Mouse (Mus musculus) frontal cortex, adult (tissue): ENCODE measurements at regions not wholly inside any gene's neighbourhood (a gene's known extent, or its start where the extent isn't known, plus 50 kb on each side); places are given as distances from the start of the nearest gene placed in this dataset.

Source experiments
- ATAC-seq: cut with Nextera tagmentation; 2 replicates; pipeline ENCODE4 v1.9.2; 2017; ENCODE audit warnings: mild to moderate bottlenecking, moderate library complexity, mixed read lengths; ENCODE audit not compliant: low TSS enrichment

DNA sequence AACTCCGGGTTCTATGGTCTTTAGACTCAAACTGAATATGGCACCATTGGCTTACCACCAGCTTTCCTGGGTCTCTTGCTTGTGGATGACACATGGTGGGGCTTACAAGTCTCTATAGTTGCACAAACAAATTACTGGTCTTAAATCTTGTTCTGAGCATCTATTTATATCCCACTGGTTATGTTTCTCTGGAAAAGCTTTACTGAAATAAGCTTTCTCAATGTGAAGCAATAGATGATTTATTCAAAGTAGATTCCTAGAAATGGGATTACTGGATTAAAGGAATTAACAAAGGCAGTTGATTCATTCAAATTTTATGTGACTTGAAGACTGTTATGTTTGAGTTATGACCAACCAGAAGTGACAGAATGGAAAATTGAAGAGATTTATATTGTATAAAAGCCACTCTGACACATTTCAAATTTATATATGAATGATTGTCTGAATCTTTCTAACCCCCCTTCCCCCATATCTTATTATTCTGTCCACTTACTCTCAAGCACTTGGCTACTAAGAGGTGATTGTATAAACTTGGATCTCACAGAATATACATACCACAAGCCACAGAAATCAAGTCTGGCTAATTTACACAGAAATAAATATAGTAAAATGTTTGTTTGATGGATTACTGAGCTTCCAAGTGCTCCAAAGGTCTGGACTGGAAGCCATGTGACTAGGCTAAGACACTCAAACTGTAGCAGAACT, 113.4 kb upstream of the C1qtnf3 start:
- ATAC-seq = no peak

- ATAC-seq = peak; percentile 99
Observed at GRCm38 (mm10) chr15:10840621-10841034, 111.5 kb upstream of the C1qtnf3 start.

DNA sequence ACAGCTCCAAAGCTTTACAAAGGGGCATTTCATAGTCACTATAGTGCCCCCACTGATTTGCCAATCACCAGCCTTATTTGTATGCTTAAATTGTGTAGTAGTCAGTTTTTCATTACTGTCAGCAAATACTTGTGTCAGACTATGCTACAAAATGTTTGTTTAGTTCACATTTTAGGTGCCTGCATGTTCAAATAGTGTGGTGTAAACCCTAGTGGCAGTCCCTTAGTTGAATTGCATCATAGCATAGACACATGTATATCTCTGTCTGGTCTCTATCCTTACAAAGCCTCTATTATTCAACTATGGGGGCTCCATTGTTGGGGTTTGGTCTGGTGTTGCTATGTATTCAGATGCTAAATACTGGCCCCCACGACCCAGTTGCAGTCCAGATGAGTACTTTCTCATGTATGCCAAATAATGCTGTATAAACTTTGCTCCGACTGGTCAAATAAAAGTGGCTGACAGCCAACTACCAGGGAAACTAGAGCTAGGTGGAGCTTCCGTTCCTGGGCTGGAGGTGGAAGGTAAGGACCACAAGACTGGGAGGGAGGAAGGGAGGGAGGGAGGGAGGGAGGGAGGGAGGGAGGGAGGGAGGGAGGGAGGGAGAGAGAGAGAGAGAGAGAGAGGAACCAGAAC, 109.0 kb upstream of the C1qtnf3 start:
- ATAC-seq = no peak

GRCm38 (mm10) chr15:10846722-10847121, 105.4 kb upstream of the C1qtnf3 start:
- ATAC-seq = no peak

DNA sequence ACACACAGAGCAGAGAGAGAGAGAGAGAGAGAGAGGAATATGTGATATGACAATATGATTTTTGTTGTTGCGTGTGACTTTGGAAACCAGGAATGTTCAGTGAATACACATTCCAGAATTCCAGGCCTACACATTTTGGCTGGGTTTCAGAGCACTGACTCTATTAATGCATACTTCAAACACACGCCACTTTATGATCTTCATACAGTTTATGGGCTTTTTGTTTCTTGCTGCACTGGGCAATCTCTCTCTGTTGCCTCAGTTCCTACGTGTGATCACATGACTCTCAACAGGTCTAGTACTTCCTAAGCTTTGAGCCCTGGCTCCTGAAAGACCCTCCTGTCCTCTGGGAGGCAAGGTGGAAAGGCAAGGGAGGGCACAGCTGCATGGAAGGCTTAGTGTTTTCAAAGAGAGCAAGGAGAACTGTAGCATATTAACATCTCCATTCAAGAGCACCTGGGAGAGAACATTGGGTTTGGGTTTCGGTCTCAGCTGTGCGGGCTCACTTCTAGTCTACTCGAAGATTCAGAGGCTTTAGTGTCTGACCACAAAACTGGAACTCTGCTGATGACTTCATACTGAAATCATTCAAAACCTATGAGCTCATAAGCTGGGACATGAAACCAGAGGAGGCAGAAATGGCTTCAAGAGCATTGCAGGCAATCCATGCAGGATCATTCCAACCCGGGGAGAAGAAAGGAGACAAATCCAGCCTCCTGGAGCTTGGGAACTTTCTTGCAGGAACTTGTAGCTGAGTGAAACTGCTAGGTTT, 87.9 kb upstream of the C1qtnf3 start:
- no peak for ATAC-seq

DNA sequence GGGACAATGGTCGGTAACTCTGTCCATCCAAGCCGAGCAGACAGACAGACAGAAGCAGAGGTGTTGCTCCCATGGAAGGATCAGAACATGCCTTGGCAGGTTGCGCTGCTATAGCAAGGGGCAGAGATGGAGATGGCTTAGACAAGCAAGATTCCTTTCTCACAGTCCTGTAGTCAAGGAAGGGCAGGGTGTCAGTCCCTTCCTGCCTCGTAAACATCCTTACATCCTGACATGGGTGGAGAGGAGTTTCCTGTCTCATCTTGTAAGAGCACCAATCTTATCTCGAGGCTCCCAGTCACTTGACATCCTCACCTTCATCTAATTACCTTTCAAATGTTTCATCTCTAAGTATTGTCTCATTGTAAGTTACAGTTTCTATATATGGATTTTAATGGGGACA, 87.0 kb upstream of the C1qtnf3 start:
- no peak for ATAC-seq

DNA sequence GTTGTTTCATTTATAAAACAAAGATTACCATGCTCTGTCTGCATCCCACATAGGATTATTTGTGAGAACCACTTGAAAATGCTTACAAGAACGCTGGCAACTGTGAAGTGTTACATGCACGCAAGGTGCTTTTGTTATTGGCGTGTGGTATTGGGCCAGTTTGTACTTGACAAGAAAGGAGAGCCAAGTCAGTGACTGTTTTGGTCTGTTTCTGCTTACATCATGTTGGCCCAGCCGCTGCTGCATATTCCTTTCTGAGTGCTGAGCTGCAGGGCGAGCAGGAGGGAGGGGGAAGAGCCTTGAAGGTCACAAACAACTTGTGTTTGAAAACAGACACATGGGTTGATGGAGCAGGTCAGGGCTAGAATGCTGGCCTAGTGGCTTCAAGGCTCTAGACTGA, 85.3 kb upstream of the C1qtnf3 start:
- ATAC-seq = peak; percentile 62; the same call in 1 of the 2 replicates

DNA sequence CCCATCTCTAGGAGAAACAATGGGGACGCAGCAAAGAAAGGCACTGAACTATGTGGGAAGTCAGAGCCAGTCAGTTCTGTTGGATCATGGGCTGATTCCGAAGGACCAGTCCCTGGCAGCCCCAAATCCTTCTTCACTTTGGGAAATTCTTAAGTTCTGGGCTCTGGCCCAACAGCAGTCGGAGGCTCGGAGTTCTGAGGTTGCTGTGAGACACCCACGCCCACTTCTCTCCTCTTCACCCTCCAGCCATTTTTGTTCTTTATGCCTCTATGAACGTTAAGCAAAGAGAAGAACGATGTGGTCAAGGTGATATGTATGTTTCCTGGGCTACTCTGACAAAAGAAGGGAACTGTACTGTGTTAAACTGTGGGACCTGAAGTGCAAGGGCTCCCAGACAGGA, 84.0 kb upstream of the C1qtnf3 start:
- ATAC-seq = peak; percentile 62

DNA sequence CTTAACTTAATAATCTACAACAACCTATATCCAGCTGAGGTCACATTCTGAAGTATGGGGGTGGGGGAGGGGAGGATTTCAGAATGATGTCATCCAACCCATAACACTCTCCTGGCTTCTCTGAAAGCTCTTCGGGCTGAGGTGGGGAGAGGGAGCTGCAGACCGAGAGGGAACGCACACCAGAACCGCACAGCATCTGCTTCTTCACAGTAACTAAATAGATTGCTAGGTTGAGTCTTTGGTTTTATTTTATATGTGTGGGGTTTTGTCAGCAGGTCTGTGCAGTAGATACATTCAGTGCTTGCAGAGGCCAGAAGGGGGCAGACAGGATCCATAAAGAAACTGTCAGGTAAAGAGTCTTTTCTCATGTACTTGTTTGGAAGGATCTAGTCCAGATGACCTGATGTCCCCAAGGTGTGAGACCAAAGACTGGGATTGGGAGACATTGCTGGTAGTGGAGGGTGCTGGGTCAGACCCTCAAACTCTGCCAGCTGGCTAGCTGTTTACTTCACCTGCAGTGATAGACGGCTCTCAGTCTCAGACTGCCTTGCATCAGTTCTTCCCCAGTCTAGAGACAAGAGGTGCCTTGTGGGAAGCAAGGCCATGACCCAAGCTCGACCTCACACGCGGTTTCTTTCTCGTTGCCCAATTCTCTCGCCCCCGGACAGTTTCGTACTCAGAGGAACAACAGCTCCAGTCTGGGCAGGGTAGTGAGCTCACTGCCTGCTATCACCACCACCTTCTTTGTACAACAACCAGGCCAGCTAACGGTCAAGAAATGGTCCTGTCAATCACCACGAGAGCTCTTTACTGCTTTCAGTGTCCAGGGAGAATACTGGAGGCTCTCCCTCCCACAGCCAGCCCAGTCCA, 83.2 kb upstream of the C1qtnf3 start:
- ATAC-seq = peak; percentile 60

GRCm38 (mm10) chr15:10869879-10870278, 82.3 kb upstream of the C1qtnf3 start:
- no peak for ATAC-seq

GRCm38 (mm10) chr15:10872322-10872967, 79.7 kb upstream of the C1qtnf3 start:
- ATAC-seq = no peak

GRCm38 (mm10) chr15:10876328-10876727, 75.8 kb upstream of the C1qtnf3 start:
- ATAC-seq = no peak

- no peak for ATAC-seq
Observed at GRCm38 (mm10) chr15:10881726-10882125, 70.4 kb upstream of the C1qtnf3 start.

DNA sequence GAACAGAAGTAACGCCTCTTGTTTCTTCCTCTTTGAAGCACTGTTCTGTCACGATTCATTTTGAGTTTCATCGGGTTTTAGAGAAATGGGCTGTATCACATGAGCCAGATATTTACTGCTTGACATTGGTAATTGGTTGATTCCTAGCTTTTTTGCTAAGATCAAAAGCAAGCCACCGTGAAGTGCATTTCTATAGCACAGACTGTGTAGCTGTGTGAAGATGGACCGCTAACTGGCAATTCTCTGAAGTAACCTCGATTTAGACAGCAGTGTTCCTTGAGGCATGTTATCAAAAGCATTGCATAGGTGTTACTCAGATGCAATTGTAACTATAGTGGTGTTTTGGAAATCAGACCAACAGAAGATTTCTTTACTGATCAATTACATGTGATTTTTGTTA, 64.1 kb upstream of the C1qtnf3 start:
- no peak for ATAC-seq

DNA sequence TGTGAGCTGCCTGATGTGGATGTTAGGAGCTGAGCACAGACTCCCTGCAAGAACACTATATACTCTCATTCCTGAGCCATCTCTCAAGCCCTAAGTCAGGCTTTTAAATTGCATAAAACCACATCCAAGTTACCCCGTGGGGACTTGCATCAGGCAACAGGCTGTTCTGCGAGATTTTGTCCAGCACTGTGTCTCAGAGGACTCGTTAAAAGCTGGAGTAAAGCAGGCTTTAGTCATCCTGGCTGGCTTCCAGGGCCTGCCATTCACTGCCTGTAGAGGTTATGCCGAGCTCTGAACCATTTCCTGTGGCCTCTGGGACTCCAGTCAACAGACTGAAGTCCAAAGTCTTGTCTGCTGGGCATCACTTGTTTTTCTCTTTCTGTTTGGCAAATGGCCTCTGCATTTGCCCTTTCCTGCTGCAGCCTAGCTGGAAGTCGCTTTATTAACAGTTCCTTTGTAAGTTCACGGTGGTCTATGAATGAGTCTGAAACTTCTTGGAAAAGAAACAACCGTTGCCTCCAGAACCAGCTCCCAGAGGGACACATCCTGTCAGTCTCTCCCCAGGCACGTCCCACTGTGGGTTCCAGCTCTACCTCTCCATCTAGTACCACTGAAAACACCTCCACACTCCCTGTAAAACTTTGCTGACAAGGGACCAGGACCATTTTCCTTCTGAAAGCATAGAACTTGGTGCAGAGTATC, 61.8 kb upstream of the C1qtnf3 start:
- ATAC-seq = no peak

DNA sequence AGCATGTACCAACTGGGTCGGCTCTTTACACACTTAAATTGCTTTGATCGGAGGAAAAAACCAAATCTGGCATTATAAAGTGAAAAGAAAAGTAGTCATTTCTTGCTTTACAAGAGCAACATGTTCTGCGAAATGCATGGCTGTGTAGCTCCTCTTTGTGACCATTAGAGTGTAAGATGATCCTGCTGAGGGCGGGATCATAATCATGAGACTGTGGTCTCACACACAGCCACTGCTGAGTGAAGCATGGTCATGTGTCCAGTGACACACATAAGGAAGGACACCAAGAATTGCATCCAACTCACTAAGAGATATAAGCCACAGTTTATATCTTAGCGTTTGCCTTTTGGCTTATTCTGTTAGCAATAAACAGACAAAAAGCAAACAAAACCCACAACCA, 53.8 kb upstream of the C1qtnf3 start:
- no peak for ATAC-seq

- no peak for ATAC-seq
Observed at GRCm38 (mm10) chr15:10898715-10899486, 53.2 kb upstream of the C1qtnf3 start.

DNA sequence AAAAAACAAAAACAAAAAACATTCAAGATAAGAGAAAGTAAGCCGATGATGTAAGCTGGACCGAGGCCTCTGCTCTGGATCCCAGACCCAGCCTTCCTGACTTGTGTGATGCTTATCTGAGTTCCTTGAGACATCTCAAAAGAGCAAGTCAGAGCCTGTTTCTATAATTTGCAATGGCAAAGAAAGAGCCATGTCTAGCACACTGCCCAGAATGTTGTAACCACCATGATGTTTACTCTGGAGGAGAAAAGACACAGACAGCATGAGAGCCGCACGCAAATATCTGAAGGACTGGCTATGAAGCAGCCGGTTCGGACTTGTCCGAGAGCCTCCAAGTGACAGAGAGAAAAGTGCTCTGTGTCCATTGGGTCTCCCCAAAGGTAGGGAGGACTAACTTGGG, 52.2 kb upstream of the C1qtnf3 start:
- no peak for ATAC-seq

DNA sequence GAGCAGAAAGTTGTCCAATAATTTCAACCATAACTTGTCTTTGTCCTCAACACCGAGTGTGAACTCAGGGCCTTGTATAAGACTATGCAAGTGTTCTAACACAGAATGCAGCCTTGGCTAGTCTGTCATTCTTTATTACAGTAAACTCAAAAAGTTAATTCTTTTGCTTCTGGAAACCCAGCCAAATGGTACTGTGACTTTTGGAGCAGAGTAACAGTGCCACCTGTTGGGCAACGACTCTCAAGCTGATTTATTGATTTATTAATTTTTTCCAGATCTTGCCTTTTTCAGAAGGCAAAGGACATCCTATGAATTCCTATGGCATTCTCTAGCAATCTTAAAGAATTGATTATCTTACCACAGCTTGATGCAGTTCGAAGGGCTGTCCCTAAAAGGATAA, 51.1 kb upstream of the C1qtnf3 start:
- ATAC-seq = no peak

GRCm38 (mm10) chr15:10901745-10902262, 50.3 kb upstream of the C1qtnf3 start:
- ATAC-seq = no peak
